Mouse (Mus musculus) right cerebral cortex, postnatal 14 days (tissue): Measurements from ENCODE around the gene Ikzf2.

Experiments
- DNase-seq: peaks from one replicate; pipeline ENCODE4 v3.0.0; 2022

Ikzf2 gene

GRCm38 (mm10) chr1:69585546-69585945 lies 101.5 kb downstream of the Ikzf2 start:
- DNase-seq: no peak

- no peak for DNase-seq
These were observed 102.9 kb downstream of the Ikzf2 start for GRCm38 (mm10) chr1:69583932-69584659.

GRCm38 (mm10) chr1:69578917-69579316 lies 108.1 kb downstream of the Ikzf2 start:
- no peak for DNase-seq

- DNase-seq: no peak
These were observed 127.5 kb downstream of the Ikzf2 start for GRCm38 (mm10) chr1:69559443-69560090.

GRCm38 (mm10) chr1:69555636-69556151 lies 131.4 kb downstream of the Ikzf2 start:
- no peak for DNase-seq

GRCm38 (mm10) chr1:69549987-69550386 lies 137.1 kb downstream of the Ikzf2 start:
- DNase-seq: no peak

GRCm38 (mm10) chr1:69545885-69546253 lies 141.2 kb downstream of the Ikzf2 start:
- DNase-seq: no peak

GRCm38 (mm10) chr1:69545217-69545884 lies 141.7 kb downstream of the Ikzf2 start:
- no peak for DNase-seq

GRCm38 (mm10) chr1:69543774-69544597 lies 143.1 kb downstream of the Ikzf2 start:
- no peak for DNase-seq

- no peak for DNase-seq
These were observed 144.5 kb downstream of the Ikzf2 start for GRCm38 (mm10) chr1:69542546-69542945.

- DNase-seq: no peak
These were observed 148.4 kb downstream of the Ikzf2 start for GRCm38 (mm10) chr1:69538663-69539062.

- DNase-seq: no peak
These were observed 149.4 kb downstream of the Ikzf2 start for GRCm38 (mm10) chr1:69537619-69538018.

- DNase-seq: no peak
These were observed 151.5 kb downstream of the Ikzf2 start for GRCm38 (mm10) chr1:69535507-69535906.

- no peak for DNase-seq
These were observed 154.0 kb downstream of the Ikzf2 start for GRCm38 (mm10) chr1:69533048-69533447.

- no peak for DNase-seq
These were observed 158.3 kb downstream of the Ikzf2 start for GRCm38 (mm10) chr1:69528696-69529095.

GRCm38 (mm10) chr1:69521656-69522055 lies 165.4 kb downstream of the Ikzf2 start:
- no peak for DNase-seq

GRCm38 (mm10) chr1:69519356-69519755 lies 167.7 kb downstream of the Ikzf2 start:
- DNase-seq: no peak

GRCm38 (mm10) chr1:69518012-69518411 lies 169.0 kb downstream of the Ikzf2 start:
- no peak for DNase-seq

- no peak for DNase-seq
These were observed 170.9 kb downstream of the Ikzf2 start for GRCm38 (mm10) chr1:69516144-69516543.

GRCm38 (mm10) chr1:69513595-69514250 lies 173.3 kb downstream of the Ikzf2 start:
- no peak for DNase-seq

- DNase-seq: no peak
These were observed 178.8 kb downstream of the Ikzf2 start for GRCm38 (mm10) chr1:69508275-69508674.

- DNase-seq: no peak
These were observed 179.5 kb downstream of the Ikzf2 start for GRCm38 (mm10) chr1:69507513-69507912.
